Mouse (Mus musculus): ENCODE data around the gene Numb. TPM values are rescaled to one million over a fixed set of nuclear protein-coding genes. Genes with fewer than 3 reads are reported as not detected.

Numb gene
- 41.2 and 41.3 TPM in 2 replicates for polyA plus RNA-seq (2015; fragmentation: Nextera tagmentation; extraction: Ambion mirVana)

DNA sequence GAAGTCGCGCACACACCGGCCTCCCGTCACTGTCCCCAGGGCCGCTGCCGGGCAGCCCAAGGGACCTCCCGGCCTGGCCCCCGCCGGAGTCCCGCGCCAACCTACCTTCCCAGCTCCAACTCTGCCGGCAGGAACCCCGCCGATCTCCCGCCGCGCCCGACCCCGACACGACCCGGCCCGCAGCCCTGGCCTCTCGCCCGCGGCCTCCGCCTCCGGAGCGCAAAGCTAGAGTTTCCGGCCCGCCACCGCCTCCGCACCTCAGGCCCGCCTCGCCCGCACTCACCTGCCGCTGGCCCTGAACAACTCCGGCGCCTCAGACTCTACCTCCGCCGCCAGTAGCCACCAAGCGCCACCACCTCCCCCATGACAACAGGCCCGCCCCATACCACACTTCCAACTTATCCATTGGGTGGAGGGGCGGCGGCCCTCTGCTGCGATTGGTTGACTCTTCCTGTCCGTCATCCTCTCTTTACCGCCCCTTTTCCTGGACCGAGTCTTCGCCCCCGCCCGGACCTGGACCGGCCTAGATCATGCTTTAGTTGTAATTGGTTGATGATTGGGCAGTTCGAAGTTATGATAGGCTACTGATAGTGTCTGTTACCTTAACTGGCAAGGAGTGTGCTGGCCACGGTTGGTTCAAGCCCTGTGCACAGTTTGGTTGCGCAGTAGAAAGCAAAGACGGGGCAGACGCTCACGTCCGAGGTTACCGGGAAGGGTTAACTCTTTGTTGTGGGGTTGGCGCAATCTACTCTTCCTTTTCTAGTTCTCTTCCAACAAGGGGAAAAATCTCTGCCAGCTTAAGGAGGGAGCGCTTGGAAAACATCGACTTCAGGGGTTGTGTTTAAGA lies at the start of gene Numb:
Gene Numb (minus strand): TSS at position 400 of the 847 bp plus-strand sequence.
- ATAC-seq (replicated peaks; ENCODE audit: low FRiP score), result peak; percentile 99

DNA sequence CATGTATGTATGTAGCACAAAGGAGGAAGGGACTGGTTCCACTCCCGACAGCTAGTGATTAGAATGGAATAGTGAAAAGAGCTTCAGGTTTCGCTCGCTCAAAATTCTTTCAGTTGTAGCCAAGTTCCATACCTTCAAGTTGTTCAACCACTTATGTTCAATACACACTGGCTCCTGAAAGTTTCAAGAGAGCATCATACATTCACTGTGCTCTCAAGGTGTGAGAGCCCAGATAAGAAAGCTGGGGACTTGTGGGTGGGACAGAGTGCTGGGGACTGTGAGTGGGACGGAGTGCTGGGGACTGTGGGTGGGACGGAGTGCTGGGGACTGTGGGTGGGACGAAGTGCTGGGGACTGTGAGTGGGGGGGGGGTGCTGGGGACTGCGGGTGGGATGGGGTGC lies 43.5 kb upstream of the Numb start:
- no peak for ATAC-seq (replicated peaks; ENCODE audit: low FRiP score)
- Histone ChIP-seq H3K36me3 (no peaks in the 10 kb centered on the region), H3K27ac (no peak overlapping the region), H3K9me3 (replicated peaks) (no peaks in the 10 kb centered on the region), H3K4me2 (no peak overlapping the region), H3K4me1 (no peaks in the 10 kb centered on the region), H3K9ac (no peak overlapping the region), H3K4me3 (replicated peaks) (no peak overlapping the region), H3K27me3 (no peaks in the 10 kb centered on the region)
- WGBS, result 80% methylated on average over 7 of the region's 7 CpGs

More for the DNA sequence above, at the start of gene Numb:
- Histone ChIP-seq H3K27ac (peak within 1 kb of the TSS; percentile 96), H3K9ac (peak within 1 kb of the TSS; percentile 90), H3K4me1 (peaks cover 43% of the 10 kb centered on the region), H3K4me3 (replicated peaks) (peak within 1 kb of the TSS; percentile 87), H3K4me2 (peak within 1 kb of the TSS; percentile 76), H3K36me3 (no peaks in the 10 kb centered on the region), H3K27me3 (no peaks in the 10 kb centered on the region), H3K9me3 (replicated peaks) (no peaks in the 10 kb centered on the region)
- under 1% methylated on average over 56 of the region's 63 CpGs for WGBS

DNA sequence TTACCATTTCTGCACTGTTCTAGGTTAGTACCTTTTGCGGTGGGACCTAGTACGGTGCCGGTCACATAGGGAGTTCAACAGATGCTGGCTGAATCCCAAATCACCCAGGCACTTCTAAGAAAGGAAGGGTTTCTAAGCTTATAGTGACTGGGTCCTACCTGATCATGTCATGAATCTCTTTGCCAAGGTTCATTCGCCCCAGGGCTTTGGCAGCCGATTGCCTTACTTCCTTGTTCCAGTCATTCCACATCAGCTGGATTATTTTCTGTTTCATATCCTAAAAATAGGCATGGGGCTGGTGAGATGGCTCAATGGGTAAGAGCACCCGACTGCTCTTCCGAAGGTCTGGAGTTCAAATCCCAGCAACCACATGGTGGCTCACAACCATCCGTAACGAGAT lies 36.5 kb upstream of the Numb start:
- Histone ChIP-seq H3K27ac (no peak overlapping the region), H3K36me3 (peaks cover 20% of the 10 kb centered on the region), H3K4me2 (no peak overlapping the region), H3K4me1 (peaks cover 12% of the 10 kb centered on the region), H3K27me3 (no peaks in the 10 kb centered on the region), H3K9me3 (replicated peaks) (no peaks in the 10 kb centered on the region), H3K9ac (no peak overlapping the region), H3K4me3 (replicated peaks) (no peak overlapping the region)
- no peak for ATAC-seq (replicated peaks; ENCODE audit: low FRiP score)
- WGBS, result 94% methylated on average over 9 of the region's 9 CpGs

DNA sequence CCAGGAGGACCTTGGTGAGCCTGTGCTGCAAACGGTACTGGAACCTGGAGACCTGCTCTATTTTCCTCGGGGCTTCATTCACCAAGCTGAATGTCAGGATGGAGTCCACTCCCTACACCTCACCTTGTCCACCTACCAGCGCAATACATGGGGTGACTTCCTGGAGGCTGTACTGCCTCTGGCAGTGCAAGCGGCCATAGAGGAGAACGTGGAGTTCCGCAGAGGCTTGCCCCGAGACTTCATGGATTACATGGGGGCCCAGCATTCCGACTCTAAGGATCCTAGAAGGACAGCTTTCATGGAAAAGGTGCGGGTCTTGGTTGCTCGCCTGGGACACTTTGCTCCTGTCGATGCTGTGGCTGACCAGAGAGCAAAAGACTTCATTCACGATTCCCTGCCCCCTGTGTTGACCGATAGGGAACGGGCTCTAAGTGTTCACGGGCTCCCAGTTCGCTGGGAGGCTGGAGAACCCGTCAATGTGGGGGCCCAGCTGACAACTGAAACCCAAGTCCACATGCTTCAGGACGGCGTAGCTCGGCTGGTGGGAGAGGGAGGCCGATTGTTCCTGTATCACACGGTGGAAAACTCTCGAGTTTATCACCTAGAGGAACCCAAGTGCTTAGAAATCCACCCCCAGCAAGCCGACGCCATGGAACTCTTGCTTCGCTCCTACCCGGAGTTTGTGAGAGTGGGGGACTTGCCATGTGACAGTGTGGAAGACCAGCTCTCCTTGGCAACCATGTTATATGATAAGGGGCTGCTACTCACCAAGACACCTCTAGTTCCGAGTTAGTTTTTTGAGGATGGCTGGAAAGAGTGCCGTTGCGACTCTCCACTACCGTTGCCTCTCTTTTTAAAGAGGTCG lies 30.2 kb upstream of the Numb start:
- Histone ChIP-seq H3K4me3 (replicated peaks) (peak overlapping the region; percentile 89), H3K9ac (peak overlapping the region; percentile 84), H3K27ac (no peak overlapping the region), H3K4me1 (peaks cover 41% of the 10 kb centered on the region), H3K27me3 (no peaks in the 10 kb centered on the region), H3K9me3 (replicated peaks) (no peaks in the 10 kb centered on the region), H3K4me2 (peak overlapping the region; percentile 81), H3K36me3 (peaks cover 31% of the 10 kb centered on the region)
- no peak for ATAC-seq (replicated peaks; ENCODE audit: low FRiP score)
- 50% methylated on average over 32 of the region's 32 CpGs for WGBS

DNA sequence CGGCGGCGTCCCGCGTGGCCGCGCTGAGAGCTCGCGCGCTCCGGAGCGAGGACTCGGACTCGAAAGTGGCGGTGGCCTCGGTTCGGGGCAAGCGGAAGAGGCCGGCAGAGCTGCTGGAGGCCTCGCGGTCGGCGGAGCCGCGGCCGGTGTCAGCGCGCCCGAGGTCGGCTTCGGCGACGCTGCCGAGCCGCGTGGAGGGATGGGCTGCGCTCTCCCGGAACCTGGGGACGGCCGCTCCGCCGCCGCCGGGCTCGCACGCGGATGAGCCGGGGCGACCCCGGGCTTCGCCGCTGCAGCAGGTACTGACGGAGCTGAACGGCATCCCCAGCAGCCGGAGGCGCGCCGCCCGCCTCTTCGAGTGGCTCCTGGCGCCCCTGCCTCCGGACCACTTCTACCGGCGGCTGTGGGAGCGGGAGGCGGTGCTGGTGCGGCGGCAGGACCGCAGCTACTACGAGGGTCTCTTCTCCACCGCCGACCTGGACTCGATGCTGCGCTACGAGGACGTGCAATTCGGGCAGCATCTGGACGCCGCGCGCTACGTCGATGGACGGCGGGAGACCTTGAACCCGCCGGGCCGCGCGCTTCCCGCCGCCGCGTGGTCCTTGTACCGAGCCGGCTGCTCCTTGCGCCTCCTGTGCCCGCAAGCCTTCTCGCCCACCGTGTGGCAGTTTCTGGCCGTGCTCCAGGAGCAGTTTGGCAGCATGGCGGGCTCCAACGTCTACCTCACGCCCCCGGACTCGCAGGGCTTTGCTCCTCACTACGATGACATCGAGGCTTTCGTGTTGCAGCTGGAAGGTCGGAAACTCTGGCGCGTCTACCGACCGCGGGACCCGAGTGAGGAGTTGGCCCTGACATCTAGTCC lies 29.3 kb upstream of the Numb start:
- WGBS, result under 1% methylated on average over 116 of the region's 116 CpGs
- H3K9ac ChIP-seq, result peak overlapping the region; percentile 84
- peak overlapping the region; percentile 89 for H3K4me3 ChIP-seq (replicated peaks)
- H3K4me1 ChIP-seq, result peaks cover 41% of the 10 kb centered on the region
- peak; percentile 59 for ATAC-seq (replicated peaks; ENCODE audit: low FRiP score)
- H3K36me3 ChIP-seq, result peaks cover 26% of the 10 kb centered on the region
- H3K4me2 ChIP-seq, result peak overlapping the region; percentile 81
- 0 out of 2 replicates have a peak, but pooled peaks cover 2% of the 10 kb centered on the region for H3K9me3 ChIP-seq (replicated peaks)
- peak overlapping the region; percentile 87 for H3K27ac ChIP-seq
- H3K27me3 ChIP-seq, result no peaks in the 10 kb centered on the region

DNA sequence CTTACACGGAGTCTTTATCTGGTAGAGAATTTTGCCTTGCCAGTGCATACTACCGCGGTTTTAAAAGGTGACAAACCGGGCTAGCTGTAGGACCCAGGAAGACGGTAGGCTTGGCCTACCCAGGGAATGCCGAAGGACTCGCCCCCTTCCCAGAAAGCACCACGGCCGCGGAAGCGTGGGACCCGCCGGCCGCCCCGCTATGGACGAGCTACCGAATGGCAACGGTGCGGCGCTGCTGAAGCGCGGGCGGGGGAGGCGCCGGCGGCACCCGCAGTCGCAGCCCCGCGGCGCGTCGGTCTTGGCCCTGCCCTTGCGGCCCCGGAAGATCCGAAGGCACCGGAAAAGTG lies 28.7 kb upstream of the Numb start, which contains the start of gene Riox1:
Gene Riox1 (plus strand): TSS at position 116 of the 347 bp plus-strand sequence.
- peak; percentile 93 for ATAC-seq (replicated peaks; ENCODE audit: low FRiP score)
- Histone ChIP-seq H3K4me3 (replicated peaks) (peak within 1 kb of the TSS; percentile 89), H3K27me3 (no peaks in the 10 kb centered on the region), H3K4me1 (peaks cover 39% of the 10 kb centered on the region), H3K9me3 (replicated peaks) (0 out of 2 replicates have a peak, but pooled peaks cover 2% of the 10 kb centered on the region), H3K4me2 (peak within 1 kb of the TSS; percentile 81), H3K9ac (peak within 1 kb of the TSS; percentile 84), H3K27ac (peak within 1 kb of the TSS; percentile 87), H3K36me3 (peaks cover 24% of the 10 kb centered on the region)
- WGBS, result under 1% methylated on average over 37 of the region's 37 CpGs

DNA sequence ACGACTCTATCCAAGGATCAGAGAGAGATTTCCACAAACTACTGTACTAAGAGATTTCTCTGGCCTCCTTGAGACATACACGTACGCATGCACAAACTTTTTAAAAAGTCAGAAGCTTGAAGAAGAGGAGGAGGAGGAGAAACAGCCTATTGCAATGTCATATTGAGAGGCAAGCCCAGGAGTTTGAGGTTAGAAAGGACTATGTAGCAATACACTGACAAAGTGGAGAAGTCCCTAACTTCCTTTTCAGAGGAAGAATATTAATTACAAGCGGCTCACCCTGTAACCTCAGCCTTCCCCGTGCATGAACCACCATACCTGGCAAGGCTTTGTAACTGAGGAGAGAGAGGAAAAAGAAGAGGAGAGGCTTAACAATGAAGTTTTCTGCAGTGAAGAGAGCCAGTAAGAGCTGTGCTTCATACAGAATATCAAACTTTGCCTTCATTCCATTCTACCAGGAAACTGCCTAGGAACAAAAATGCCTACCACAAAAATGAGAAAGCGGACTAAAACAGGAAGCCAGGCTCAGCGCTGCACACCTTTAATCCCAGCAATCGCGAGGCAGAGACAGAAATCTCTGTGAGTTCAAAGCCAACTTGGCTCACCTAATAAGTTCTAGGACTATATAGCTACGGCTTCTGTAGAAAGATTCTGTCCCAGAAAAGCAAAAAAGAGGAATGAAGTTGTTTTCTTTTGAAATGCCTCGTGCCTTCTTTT lies 28.2 kb upstream of the Numb start:
- H3K27ac ChIP-seq, result peak overlapping the region; percentile 87

DNA sequence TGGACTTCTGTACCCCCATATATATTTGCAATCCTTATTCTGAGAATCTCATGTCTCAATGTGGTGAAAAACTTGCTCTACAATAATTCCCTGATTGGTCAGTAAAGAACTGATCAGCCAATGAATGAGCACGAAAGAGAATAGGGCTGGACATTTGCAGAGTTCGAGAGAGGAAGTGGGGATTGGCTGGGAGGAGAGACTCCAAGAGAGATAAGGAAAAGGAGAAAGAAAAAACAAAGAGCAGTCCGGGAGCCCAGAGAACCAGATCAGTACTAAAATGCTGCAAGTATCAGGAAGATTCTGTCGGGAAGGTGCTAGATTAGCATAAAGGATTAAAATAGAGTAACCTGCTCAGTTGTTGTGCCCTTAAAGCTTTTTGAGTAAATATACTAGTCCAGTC lies 27.3 kb upstream of the Numb start:
- Histone ChIP-seq H3K4me3 (replicated peaks) (no peak overlapping the region), H3K27ac (no peak overlapping the region), H3K9ac (no peak overlapping the region), H3K27me3 (no peaks in the 10 kb centered on the region), H3K36me3 (peaks cover 19% of the 10 kb centered on the region), H3K4me1 (peaks cover 34% of the 10 kb centered on the region), H3K4me2 (no peak overlapping the region), H3K9me3 (replicated peaks) (0 out of 2 replicates have a peak, but pooled peaks cover 2% of the 10 kb centered on the region)
- no peak for ATAC-seq (replicated peaks; ENCODE audit: low FRiP score)
- WGBS, result 78% methylated on average over 4 of the region's 4 CpGs

More for the DNA sequence above, 28.2 kb upstream of the Numb start:
- peaks cover 34% of the 10 kb centered on the region for H3K4me1 ChIP-seq
- no peak for ATAC-seq (replicated peaks; ENCODE audit: low FRiP score)
- H3K36me3 ChIP-seq, result peaks cover 19% of the 10 kb centered on the region
- 0 out of 2 replicates have a peak, but pooled peaks cover 2% of the 10 kb centered on the region for H3K9me3 ChIP-seq (replicated peaks)
- no peaks in the 10 kb centered on the region for H3K27me3 ChIP-seq
- H3K4me2 ChIP-seq, result peak overlapping the region; percentile 81
- peak overlapping the region; percentile 84 for H3K9ac ChIP-seq
- WGBS, result 26% methylated on average over 11 of the region's 11 CpGs
- H3K4me3 ChIP-seq (replicated peaks), result peak overlapping the region; percentile 89

DNA sequence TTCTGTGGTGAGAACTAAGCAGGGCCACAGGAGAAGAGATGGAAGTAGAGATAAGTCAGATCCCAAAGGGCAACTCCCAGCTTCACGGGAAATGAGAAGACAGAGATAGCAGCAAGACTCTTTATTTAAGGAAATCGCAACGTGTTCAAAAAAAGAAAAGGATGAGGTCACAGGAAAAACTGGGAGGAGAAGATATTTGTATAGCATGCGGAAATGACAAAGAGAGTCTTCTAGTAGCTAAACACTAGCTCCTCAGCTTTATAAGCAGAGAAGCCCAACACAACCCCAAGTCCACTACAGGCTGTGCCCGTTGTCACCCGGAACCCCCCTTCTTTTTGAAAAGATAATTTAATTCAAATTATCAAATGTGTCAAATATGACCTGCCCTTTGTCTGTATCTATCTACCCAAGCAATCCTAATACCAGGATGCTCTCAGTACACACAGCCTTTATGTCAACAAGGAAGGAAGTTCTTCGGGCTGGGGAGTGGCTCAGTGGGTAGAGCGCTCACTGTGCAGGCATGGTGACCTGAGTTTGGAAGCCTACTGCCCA lies 25.6 kb upstream of the Numb start:
- ATAC-seq (replicated peaks; ENCODE audit: low FRiP score), result no peak
- 82% methylated on average over 8 of the region's 8 CpGs for WGBS

DNA sequence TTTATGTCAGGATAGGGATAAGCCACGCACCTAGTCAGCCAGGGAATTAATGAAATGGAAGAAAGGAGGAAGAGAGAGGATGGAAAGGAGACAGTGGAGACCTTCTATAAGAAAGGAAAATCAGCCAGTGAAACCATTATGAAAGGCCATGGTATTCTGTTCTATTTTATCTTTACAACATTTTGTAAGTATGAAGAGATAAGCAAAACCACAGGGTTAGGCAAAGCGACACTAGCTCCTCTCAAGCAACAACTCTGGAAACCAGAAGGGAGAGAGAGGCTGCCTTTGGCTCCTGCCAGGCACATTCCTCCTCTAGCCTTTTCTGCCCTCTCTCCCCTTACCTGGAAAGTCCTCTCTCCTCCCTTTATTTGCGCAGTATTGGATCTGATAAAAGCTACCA lies 20.2 kb upstream of the Numb start:
- no peak overlapping the region for H3K4me3 ChIP-seq (replicated peaks)
- ATAC-seq (replicated peaks; ENCODE audit: low FRiP score), result no peak
- WGBS, result 77% methylated on average over 3 of the region's 3 CpGs
- no peak overlapping the region for H3K9ac ChIP-seq
- no peaks in the 10 kb centered on the region for H3K36me3 ChIP-seq
- no peak overlapping the region for H3K4me2 ChIP-seq
- H3K27me3 ChIP-seq, result no peaks in the 10 kb centered on the region
- H3K4me1 ChIP-seq, result no peaks in the 10 kb centered on the region
- no peak overlapping the region for H3K27ac ChIP-seq
- 0 out of 2 replicates have a peak, but pooled peaks cover 2% of the 10 kb centered on the region for H3K9me3 ChIP-seq (replicated peaks)

More for the DNA sequence above, 25.6 kb upstream of the Numb start:
- Histone ChIP-seq H3K9me3 (replicated peaks) (0 out of 2 replicates have a peak, but pooled peaks cover 2% of the 10 kb centered on the region), H3K4me1 (peaks cover 20% of the 10 kb centered on the region), H3K27ac (peak overlapping the region; percentile 56), H3K4me2 (no peak overlapping the region), H3K27me3 (no peaks in the 10 kb centered on the region), H3K36me3 (peaks cover 4% of the 10 kb centered on the region; the same call in 1 of the 2 replicates), H3K9ac (no peak overlapping the region), H3K4me3 (replicated peaks) (no peak overlapping the region)

Measured in kidney, embryonic 15.5 days (tissue).